Mouse (Mus musculus) erythroblast, embryonic 14.5 days (primary cell): ENCODE data around the gene Abhd6.

Experiments
- GATA1 ChIP-seq: IDR thresholded peaks from 2 replicates; pipeline ENCODE4 v1.6.1; 2012; ENCODE audit warnings: low read length, inconsistent platforms, mixed read lengths
- TAL1 ChIP-seq: IDR thresholded peaks from 3 replicates; pipeline ENCODE4 v1.6.1; 2012; ENCODE audit warnings: low read length, inconsistent platforms, mixed read lengths

- TF ChIP-seq TAL1 (no peak), GATA1 (no peak)
These were observed 39.5 kb upstream of the Abhd6 start for GRCm38 (mm10) chr14:7963160-7963559.
